Mouse (Mus musculus): ENCODE measurements around the gene Mtmr4. TPM values are rescaled to one million over a fixed set of nuclear protein-coding genes. Genes with fewer than 3 reads are reported as not detected.

The Mtmr4 gene
- polyA plus RNA-seq, 1 experiment from 2014 or later = 40.3 TPM

DNA sequence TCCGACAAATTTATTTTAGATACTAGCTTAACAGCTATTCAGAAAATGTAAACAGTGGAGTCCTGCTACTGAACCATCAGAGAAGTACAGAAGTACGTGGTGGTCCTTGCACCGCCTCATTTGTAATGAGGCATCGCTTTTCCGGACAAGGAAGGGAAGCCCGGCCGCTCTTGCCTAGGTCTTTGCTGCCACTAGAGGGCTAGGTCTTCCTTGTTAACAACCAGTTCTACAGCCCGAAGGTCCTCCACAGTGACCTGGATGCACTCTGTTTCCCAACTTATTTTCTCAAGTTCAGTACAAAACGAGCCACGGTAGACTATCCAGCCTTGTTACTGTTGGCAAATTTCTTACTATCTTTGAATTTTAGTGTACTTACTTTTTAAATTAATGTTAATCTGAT is 37.9 kb downstream of the Mtmr4 start:
- 33% methylated on average over 10 of the region's 10 CpGs for WGBS
- ATAC-seq = no peak
- H3K9ac ChIP-seq (ENCODE audit: low read depth, low read length) = no peak overlapping the region
- no peak overlapping the region for H3K4me3 ChIP-seq (ENCODE audit: low read length)
- no peaks in the 10 kb centered on the region for H3K27me3 ChIP-seq (replicated peaks; ENCODE audit: control insufficient read depth, insufficient read depth, low read length)
- no peaks in the 10 kb centered on the region for H3K9me3 ChIP-seq (ENCODE audit: control insufficient read depth, low read length)
- no peaks in the 10 kb centered on the region for H3K4me1 ChIP-seq (ENCODE audit: control insufficient read depth, insufficient read depth, low read depth, low read length)
- H3K4me2 ChIP-seq (ENCODE audit: low read length) = no peak overlapping the region
- no peak overlapping the region for H3K27ac ChIP-seq (ENCODE audit: low read depth, low read length)
- H3K36me3 ChIP-seq (ENCODE audit: control insufficient read depth, insufficient read depth, low read length) = peaks cover 7% of the 10 kb centered on the region; the same call in 1 of the 2 replicates

DNA sequence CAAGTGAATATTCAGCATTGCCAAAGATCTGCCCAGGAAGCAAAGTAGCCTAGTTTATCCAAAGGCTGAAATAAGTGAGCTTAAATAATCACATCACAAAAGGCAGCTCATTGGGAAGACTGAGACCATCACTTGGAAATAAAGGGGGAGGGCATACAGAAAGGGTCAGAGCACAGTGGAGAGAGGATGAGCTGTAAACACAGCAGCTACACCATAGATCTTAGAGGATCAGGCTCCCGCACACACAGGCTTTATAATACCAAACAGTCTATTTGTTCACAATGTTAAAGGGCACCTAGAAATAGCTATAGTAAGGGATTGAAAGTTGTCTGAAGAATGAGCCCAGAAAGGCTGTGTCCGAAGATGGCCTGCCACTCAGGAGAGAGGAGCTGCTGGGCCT is 46.8 kb downstream of the Mtmr4 start:
- peaks cover 6% of the 10 kb centered on the region; the same call in 1 of the 2 replicates for H3K4me1 ChIP-seq (ENCODE audit: control insufficient read depth, insufficient read depth, low read depth, low read length)
- peak overlapping the region; percentile 80 for H3K4me2 ChIP-seq (ENCODE audit: low read length)
- peak overlapping the region; percentile 45 for H3K4me3 ChIP-seq (ENCODE audit: low read length)
- no peaks in the 10 kb centered on the region for H3K36me3 ChIP-seq (ENCODE audit: control insufficient read depth, insufficient read depth, low read length)
- no peaks in the 10 kb centered on the region for H3K27me3 ChIP-seq (replicated peaks; ENCODE audit: control insufficient read depth, insufficient read depth, low read length)
- peak overlapping the region; percentile 78 for H3K9ac ChIP-seq (ENCODE audit: low read depth, low read length)
- WGBS = 22% methylated on average over 2 of the region's 2 CpGs
- 0 out of 2 replicates have a peak overlapping the region, but pooled peaks have one; percentile 39 for H3K27ac ChIP-seq (ENCODE audit: low read depth, low read length)
- no peaks in the 10 kb centered on the region for H3K9me3 ChIP-seq (ENCODE audit: control insufficient read depth, low read length)
- ATAC-seq = 0 out of 2 replicates have a peak, but pooled peaks have one; percentile 24

DNA sequence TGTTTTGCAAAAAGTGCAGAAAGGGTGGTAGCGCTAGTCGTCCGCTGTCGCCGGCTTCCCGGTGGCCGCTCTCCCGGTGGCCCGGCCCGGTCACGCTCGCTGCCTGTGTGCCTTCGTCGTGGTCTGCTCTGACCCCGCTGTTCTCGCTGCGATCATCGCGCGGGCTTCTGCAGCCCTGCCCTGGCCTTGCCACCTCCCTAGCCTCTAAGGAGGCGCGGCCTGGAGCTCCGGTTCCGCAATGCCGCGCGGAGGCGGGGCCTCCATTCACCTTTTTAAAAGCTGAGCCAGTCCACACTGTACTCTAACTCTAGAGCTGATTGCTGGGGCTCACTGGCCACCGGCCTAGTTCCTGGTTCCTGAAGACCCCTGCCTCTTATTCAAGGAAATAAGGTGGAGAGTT is 47.2 kb downstream of the Mtmr4 start:
- Histone ChIP-seq H3K4me2 (ENCODE audit: low read length) (peak overlapping the region; percentile 80), H3K4me3 (ENCODE audit: low read length) (peak overlapping the region; percentile 45), H3K9me3 (ENCODE audit: control insufficient read depth, low read length) (no peaks in the 10 kb centered on the region), H3K27me3 (replicated peaks; ENCODE audit: control insufficient read depth, insufficient read depth, low read length) (no peaks in the 10 kb centered on the region), H3K27ac (ENCODE audit: low read depth, low read length) (0 out of 2 replicates have a peak overlapping the region, but pooled peaks have one; percentile 39), H3K36me3 (ENCODE audit: control insufficient read depth, insufficient read depth, low read length) (no peaks in the 10 kb centered on the region), H3K9ac (ENCODE audit: low read depth, low read length) (peak overlapping the region; percentile 78), H3K4me1 (ENCODE audit: control insufficient read depth, insufficient read depth, low read depth, low read length) (peaks cover 6% of the 10 kb centered on the region; the same call in 1 of the 2 replicates)
- ATAC-seq = peak; percentile 56
- under 1% methylated on average over 29 of the region's 29 CpGs for WGBS

DNA sequence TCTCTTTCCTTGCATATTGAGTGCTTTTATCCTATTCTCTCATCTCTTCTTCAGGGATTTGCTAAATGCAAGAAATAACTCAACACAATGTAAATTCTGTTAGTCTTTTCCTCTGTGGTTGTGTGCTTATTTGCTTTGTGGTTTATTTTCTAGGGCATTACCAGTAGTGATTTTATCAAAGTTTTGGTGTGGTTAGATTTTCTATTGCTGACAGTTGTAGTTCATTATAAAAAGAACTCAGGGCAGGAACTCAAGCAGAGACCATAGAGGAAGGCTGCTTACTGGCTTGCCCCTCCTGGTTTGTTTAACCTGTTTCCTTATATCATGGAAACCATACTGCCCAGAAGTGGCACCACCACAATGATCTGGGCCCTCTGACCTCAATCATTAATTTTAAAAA is 50.9 kb downstream of the Mtmr4 start:
- Histone ChIP-seq H3K9ac (ENCODE audit: low read depth, low read length) (no peak overlapping the region), H3K9me3 (ENCODE audit: control insufficient read depth, low read length) (no peaks in the 10 kb centered on the region), H3K27ac (ENCODE audit: low read depth, low read length) (no peak overlapping the region), H3K4me1 (ENCODE audit: control insufficient read depth, insufficient read depth, low read depth, low read length) (peaks cover 6% of the 10 kb centered on the region; the same call in 1 of the 2 replicates), H3K4me3 (ENCODE audit: low read length) (no peak overlapping the region), H3K4me2 (ENCODE audit: low read length) (no peak overlapping the region), H3K36me3 (ENCODE audit: control insufficient read depth, insufficient read depth, low read length) (no peaks in the 10 kb centered on the region), H3K27me3 (replicated peaks; ENCODE audit: control insufficient read depth, insufficient read depth, low read length) (no peaks in the 10 kb centered on the region)
- ATAC-seq = no peak

DNA sequence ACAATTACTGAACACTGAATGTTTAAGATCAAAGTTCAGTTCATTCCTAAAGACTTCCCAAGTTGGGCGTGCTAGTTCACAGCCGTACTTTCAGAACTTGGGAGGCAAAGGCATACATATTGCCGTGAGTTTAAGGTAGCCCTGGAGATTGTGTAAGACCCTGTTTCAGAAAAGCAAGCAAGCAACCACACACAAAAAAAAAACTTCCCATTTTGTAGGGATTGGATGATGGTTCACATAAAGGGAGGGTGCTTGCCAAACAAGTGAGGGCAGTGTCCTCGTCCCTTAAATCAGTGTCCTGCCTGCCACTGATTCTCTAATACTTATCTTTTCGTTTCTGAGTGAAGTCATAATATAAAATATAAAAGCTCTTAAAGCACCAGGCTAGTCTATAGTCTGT is 62.7 kb downstream of the Mtmr4 start:
- H3K27ac ChIP-seq (ENCODE audit: low read depth, low read length) = no peak overlapping the region
- H3K9ac ChIP-seq (ENCODE audit: low read depth, low read length) = no peak overlapping the region
- H3K4me1 ChIP-seq (ENCODE audit: control insufficient read depth, insufficient read depth, low read depth, low read length) = no peaks in the 10 kb centered on the region
- H3K4me3 ChIP-seq (ENCODE audit: low read length) = no peak overlapping the region
- no peak for ATAC-seq
- no peaks in the 10 kb centered on the region for H3K36me3 ChIP-seq (ENCODE audit: control insufficient read depth, insufficient read depth, low read length)
- no peak overlapping the region for H3K4me2 ChIP-seq (ENCODE audit: low read length)
- H3K27me3 ChIP-seq (replicated peaks; ENCODE audit: control insufficient read depth, insufficient read depth, low read length) = no peaks in the 10 kb centered on the region
- H3K9me3 ChIP-seq (ENCODE audit: control insufficient read depth, low read length) = no peaks in the 10 kb centered on the region
- WGBS = 86% methylated on average over 5 of the region's 5 CpGs

DNA sequence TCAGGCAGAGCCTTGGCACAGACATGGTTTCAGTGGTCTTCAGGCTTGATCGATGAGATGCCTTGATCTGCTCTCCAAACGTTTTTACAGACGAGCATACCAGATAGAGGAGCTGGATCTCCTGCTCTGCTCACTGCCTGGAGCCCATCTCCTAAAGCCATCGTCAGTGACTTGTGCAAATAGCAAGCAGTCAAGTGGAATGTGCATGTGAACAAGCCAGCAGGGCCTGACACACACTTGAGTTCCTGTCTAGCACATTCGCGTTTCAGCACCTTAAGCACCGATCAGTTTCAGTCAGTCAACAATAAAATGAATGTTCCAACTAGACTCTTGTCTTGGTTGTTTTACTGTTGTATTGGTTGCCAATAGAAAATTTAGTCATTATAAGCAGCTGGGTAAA is 67.3 kb downstream of the Mtmr4 start:
- Histone ChIP-seq H3K4me2 (ENCODE audit: low read length) (no peak overlapping the region), H3K9ac (ENCODE audit: low read depth, low read length) (no peak overlapping the region), H3K9me3 (ENCODE audit: control insufficient read depth, low read length) (no peaks in the 10 kb centered on the region), H3K27ac (ENCODE audit: low read depth, low read length) (no peak overlapping the region), H3K27me3 (replicated peaks; ENCODE audit: control insufficient read depth, insufficient read depth, low read length) (no peaks in the 10 kb centered on the region), H3K4me1 (ENCODE audit: control insufficient read depth, insufficient read depth, low read depth, low read length) (peaks cover 6% of the 10 kb centered on the region), H3K4me3 (ENCODE audit: low read length) (no peak overlapping the region), H3K36me3 (ENCODE audit: control insufficient read depth, insufficient read depth, low read length) (no peaks in the 10 kb centered on the region)
- ATAC-seq = no peak
- 75% methylated on average over 7 of the region's 7 CpGs for WGBS

DNA sequence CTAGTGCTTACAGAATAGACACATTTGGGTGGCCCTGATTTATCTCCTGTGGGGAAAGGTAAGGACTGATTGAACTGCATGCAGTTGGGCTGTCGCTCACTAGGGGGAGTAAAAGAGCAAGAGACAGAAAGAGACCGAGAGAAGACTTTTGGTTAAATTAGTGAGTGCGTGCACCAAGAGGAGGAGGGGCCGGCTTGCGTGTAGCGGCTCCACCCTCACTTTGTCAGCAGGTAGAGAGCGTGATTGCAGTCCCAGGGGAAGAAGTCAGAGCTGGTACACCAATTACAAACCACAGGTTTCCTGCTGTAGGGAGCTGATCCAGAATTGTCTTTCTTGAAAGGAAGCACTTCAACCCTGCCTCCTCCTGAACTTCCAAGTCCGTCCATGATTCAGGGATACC is 70.4 kb downstream of the Mtmr4 start, which contains the start of gene Rnf43:
TSS of gene Rnf43 (plus strand) at position 316 of the 400 bp plus-strand sequence.
- WGBS = 0% methylated on average over 8 of the region's 8 CpGs
- peak within 1 kb of the TSS; percentile 32 for H3K4me3 ChIP-seq (ENCODE audit: low read length)
- H3K27me3 ChIP-seq (replicated peaks; ENCODE audit: control insufficient read depth, insufficient read depth, low read length) = peaks cover 2% of the 10 kb centered on the region; the same call in 1 of the 2 replicates
- no peaks in the 10 kb centered on the region for H3K36me3 ChIP-seq (ENCODE audit: control insufficient read depth, insufficient read depth, low read length)
- no peaks in the 10 kb centered on the region for H3K9me3 ChIP-seq (ENCODE audit: control insufficient read depth, low read length)
- peak within 1 kb of the TSS; percentile 38; the same call in 1 of the 2 replicates for H3K9ac ChIP-seq (ENCODE audit: low read depth, low read length)
- no peak within 1 kb of the TSS for H3K27ac ChIP-seq (ENCODE audit: low read depth, low read length)
- peak; percentile 70 for ATAC-seq
- peaks cover 6% of the 10 kb centered on the region for H3K4me1 ChIP-seq (ENCODE audit: control insufficient read depth, insufficient read depth, low read depth, low read length)
- peak within 1 kb of the TSS; percentile 54 for H3K4me2 ChIP-seq (ENCODE audit: low read length)

DNA sequence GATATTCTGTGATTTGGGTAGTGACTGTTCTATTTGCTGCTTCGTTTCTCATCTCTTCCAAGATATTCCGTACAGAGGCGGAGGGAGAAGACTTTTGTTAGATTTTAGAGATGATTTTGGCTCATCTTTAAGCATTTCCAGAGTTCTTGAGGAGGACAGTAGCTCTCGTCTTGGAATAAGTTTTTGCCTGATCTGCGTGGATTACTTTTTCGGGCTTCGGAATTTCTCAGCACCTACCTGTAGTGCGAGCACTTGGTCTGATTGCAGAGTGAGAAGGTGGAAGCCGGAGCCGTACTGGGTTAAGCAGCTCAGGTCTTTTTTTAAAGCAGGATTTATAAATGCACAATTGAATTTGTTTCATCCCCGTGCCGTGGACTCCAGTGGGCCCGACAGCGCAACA is 70.9 kb downstream of the Mtmr4 start:
- Histone ChIP-seq H3K4me2 (ENCODE audit: low read length) (peak overlapping the region; percentile 54), H3K4me1 (ENCODE audit: control insufficient read depth, insufficient read depth, low read depth, low read length) (peaks cover 6% of the 10 kb centered on the region), H3K9ac (ENCODE audit: low read depth, low read length) (peak overlapping the region; percentile 38; the same call in 1 of the 2 replicates), H3K4me3 (ENCODE audit: low read length) (peak overlapping the region; percentile 32), H3K36me3 (ENCODE audit: control insufficient read depth, insufficient read depth, low read length) (no peaks in the 10 kb centered on the region), H3K27me3 (replicated peaks; ENCODE audit: control insufficient read depth, insufficient read depth, low read length) (peaks cover 2% of the 10 kb centered on the region; the same call in 1 of the 2 replicates), H3K9me3 (ENCODE audit: control insufficient read depth, low read length) (no peaks in the 10 kb centered on the region), H3K27ac (ENCODE audit: low read depth, low read length) (no peak overlapping the region)
- no peak for ATAC-seq
- WGBS = 17% methylated on average over 14 of the region's 14 CpGs

DNA sequence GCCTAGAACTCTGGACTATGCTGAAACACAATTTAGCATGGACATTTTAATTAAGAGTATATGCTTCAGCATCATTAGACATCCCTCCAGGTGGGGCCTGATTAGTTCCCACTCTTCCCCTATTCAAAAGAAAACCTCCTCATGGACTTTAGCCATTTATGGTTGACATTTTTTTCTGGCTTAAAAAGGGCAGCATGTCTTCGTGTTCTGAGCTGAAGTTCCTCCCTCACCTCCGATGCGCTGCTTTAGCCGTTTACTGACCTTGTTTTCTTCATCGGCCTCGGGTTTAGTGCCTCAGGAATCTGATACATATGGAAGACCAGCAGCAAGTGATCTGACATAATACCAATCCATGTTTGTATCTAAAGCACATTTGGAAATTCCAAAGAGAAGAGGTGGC is 72.0 kb downstream of the Mtmr4 start:
- no peaks in the 10 kb centered on the region for H3K36me3 ChIP-seq (ENCODE audit: control insufficient read depth, insufficient read depth, low read length)
- 82% methylated on average over 6 of the region's 6 CpGs for WGBS
- H3K9me3 ChIP-seq (ENCODE audit: control insufficient read depth, low read length) = no peaks in the 10 kb centered on the region
- no peak for ATAC-seq
- H3K9ac ChIP-seq (ENCODE audit: low read depth, low read length) = no peak overlapping the region
- peaks cover 2% of the 10 kb centered on the region; the same call in 1 of the 2 replicates for H3K27me3 ChIP-seq (replicated peaks; ENCODE audit: control insufficient read depth, insufficient read depth, low read length)
- H3K4me3 ChIP-seq (ENCODE audit: low read length) = no peak overlapping the region
- no peak overlapping the region for H3K27ac ChIP-seq (ENCODE audit: low read depth, low read length)
- H3K4me1 ChIP-seq (ENCODE audit: control insufficient read depth, insufficient read depth, low read depth, low read length) = peaks cover 6% of the 10 kb centered on the region
- no peak overlapping the region for H3K4me2 ChIP-seq (ENCODE audit: low read length)
